Mouse (Mus musculus) left cerebral cortex, adult 2 months (tissue): ENCODE measurements at regions not wholly inside any gene's neighbourhood (a gene's known extent, or its start where the extent isn't known, plus 50 kb on each side); places are given as distances from the start of the nearest gene placed in this dataset.

Source experiments
- DNase-seq, 2 experiments: peaks; one replicate each; pipeline ENCODE4 v3.0.0; 2021 to 2022; ENCODE audit warnings: low spot score in 2 of 2, mixed read lengths in 1 of 2; ENCODE audit errors: extremely low spot score in 1 of 2
- H3K27ac ChIP-seq: fragments of 200-600 bp; 2 replicates; pipeline ENCODE4 v1.8.1; 2022
- H3K4me3 ChIP-seq: fragments of 200-600 bp; 2 replicates; pipeline ENCODE4 v1.8.1; 2022
- CTCF ChIP-seq: fragments of 200-600 bp; IDR thresholded peaks from 2 replicates; pipeline ENCODE4 v1.8.1; 2022; ENCODE audit warnings: antibody characterized with exemption, mild to moderate bottlenecking, moderate library complexity
- intact Hi-C: fragments of 180-260 bp; cut with DNase I; formaldehyde crosslinking; loops from one replicate; pipeline ENCODE4 v1.15.1; 2025

DNA sequence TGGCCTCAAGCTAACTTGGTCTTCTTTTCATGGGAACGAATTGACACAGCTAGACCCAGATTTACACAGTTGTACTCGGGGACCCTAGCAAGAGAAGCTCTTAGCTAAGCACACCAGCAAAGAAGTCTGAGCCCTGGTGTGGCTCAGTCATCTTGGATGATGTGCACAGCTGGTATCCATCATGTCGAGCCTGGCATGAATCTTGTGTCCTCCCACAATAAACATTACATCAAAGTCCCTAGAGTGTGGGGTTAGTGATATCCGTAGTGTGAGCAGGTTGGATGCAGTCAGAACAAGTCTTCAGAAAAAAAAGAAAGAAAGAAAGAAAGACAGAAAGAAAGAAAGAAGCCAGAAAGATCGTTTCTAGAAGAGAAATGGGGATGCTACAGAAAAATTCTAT is 52.1 kb upstream of the Hmcn1 start:
- TF ChIP-seq CTCF, result no peak
- DNase-seq, result no peak
- intact Hi-C loops, result no loop called here
- Histone ChIP-seq H3K4me3 (no peak overlapping the region), H3K27ac (no peak overlapping the region)

DNA sequence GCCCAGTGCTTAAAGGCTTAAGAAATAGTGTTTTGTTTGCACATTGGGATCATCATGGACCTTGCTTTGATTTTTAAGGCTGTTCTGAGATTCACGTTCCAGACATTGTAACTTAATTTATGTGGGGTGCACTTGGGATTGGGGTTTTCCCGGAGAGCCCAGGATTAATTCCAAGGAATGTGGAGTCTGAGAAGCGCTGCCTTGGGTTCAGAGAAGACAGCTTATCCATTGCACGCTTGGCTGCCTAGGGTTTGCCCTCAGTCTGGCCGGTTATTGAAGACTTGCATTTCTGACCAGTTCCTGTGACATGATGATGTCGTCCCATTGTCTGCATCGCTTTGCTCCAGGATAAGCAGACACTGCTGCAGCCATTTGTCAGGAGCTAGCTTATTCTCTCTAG is 53.4 kb upstream of the Hmcn1 start:
- Histone ChIP-seq H3K4me3 (no peak overlapping the region), H3K27ac (no peak overlapping the region)
- no peak for TF ChIP-seq CTCF
- intact Hi-C loops, result no loop called here
- no peak for DNase-seq

DNA sequence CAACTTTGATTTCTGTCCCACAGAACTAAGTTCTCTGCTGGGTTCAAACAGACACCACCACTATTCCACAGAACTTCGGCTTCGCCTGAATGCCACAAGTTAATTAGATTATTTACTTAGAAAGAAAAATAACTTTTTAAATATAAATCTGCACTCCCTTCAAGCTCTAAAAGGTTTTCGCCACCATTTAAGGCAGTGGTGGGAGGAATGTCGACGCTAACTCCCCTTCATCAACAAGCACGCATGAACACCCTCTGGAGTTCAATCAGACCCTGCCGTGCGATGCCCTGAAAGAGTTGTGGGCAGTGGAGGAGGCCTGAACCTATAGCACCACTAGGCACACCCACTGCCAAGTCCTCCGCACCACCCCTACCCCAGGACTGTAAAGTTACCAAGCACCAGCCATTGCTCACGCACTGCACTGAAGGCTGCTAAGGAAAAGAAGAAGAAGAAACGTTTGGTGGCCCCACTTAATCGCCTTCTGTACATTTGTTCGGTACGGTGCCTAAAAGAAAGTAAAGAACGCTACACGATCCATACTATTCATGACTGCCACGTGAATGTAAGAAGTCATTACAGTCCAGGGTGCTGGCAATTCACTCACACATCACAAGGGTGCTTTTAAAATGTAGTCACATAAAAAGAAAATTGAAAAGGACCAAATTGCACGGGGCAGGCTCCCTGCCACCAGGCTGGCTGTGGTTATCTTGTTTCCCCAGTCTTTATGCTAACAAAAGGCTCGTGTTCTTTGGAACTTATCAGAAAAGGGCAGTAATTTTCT is 56.7 kb upstream of the Hmcn1 start:
- no peak overlapping the region for H3K27ac ChIP-seq
- no peak for DNase-seq
- TF ChIP-seq CTCF, result no peak

DNA sequence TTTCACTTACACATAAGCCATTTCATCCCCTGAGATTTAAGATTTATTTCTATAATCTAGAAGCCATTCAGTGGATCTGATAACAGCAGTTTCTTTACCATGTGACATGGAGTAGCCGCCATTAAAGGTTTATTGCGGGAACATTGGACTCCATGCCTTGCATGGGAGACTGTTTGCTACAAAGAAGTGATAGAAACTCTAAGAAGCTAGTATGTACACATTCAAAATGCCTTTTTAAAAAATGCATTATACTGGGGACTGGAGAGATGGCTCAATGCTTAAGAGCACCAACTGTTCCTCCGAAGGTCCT is 57.2 kb upstream of the Hmcn1 start:
- H3K27ac ChIP-seq, result no peak overlapping the region
- no peak for TF ChIP-seq CTCF
- H3K4me3 ChIP-seq, result no peak overlapping the region
- no peak for DNase-seq
- intact Hi-C loops, result no loop called here

More for the DNA sequence above, 56.7 kb upstream of the Hmcn1 start:
- intact Hi-C loops, result no loop called here
- no peak overlapping the region for H3K4me3 ChIP-seq

DNA sequence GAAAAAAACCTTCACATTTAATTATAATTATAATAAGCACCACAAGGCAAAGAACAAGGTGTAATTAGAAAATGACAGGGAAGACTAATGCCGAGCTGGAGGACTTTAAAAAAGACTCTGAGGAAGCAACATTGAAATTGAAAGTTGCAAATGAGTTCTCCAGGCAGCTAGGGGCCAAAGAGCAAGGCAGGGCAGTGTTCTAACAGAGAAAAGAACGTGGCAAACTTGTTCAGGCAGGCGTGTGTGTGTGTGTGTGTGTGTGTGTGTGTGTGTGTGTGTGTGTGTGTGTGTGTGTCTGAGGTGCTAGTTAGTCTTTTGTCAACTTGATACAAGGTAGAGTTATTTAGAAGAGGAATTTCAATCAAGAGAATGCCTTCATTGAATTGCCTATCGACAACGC is 60.0 kb upstream of the Hmcn1 start:
- Histone ChIP-seq H3K4me3 (no peak overlapping the region), H3K27ac (no peak overlapping the region)
- no peak for TF ChIP-seq CTCF
- DNase-seq, result no peak
- intact Hi-C loops, result no loop called here

DNA sequence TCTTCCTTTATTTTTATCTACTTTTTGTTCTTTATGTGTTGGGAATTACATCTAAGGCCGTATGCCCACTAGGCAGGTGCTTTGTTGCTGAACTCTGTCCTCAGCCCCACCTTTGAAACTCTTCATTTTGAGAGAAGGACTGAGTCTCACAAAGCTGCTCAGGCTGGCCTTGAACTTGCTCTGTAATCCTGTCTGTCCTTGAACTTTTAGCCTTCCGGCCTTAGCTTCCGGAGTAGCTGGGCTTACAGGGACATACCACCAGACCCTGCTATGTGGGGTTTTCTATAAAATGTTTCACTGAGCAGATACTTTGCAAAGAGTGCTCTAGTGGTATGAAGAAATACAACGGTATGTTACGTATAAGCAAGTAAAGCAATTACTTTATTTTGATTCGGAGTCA is 62.2 kb upstream of the Hmcn1 start:
- Histone ChIP-seq H3K4me3 (no peak overlapping the region), H3K27ac (no peak overlapping the region)
- intact Hi-C loops, result no loop called here
- no peak for TF ChIP-seq CTCF
- no peak for DNase-seq

DNA sequence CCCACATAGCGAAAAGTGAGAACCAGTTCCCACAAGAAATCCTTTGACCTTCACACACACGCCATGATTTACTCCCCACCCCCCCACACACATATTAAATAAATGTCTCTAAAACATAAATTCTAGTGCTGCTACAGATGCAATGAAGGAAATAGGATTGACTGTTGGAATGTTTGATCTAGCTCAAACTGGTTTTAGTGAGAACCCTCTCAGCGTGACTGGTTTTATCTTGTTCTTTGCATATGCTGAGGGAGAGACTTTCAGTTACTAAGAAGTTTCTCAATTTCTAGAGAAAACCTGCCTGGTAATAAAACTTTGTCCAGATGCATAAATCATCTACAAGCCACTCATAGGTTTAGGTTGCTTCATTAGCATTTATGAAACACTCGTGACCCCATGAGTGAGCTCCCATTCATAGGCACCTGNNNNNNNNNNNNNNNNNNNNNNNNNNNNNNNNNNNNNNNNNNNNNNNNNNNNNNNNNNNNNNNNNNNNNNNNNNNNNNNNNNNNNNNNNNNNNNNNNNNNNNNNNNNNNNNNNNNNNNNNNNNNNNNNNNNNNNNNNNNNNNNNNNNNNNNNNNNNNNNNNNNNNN is 66.4 kb upstream of the Hmcn1 start:
- intact Hi-C loops, result no loop called here
- no peak for DNase-seq
- no peak overlapping the region for H3K4me3 ChIP-seq
- no peak for TF ChIP-seq CTCF
- no peak overlapping the region for H3K27ac ChIP-seq

DNA sequence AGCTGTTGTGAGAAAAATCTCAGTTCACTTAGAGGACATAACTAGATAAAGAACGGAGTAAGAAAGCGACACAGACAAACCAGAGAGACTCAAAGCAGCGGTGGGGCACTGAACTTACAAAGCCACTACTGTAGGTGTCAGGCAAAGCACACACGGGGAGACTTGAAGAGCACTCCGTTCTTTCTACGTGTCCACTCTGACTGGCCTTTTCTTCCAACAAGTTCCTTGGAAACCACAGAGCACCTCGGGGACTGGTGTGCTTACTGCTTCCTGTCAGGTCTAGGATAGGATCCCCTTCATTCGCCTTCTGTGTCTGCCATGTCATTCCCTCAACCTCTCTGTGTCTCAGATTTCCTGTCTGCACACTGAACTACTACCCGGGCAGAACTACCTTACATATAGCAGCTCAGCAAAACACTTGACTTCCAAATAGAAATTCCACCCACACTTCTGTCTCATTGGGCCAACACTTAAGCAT is 71.9 kb upstream of the Hmcn1 start:
- Histone ChIP-seq H3K4me3 (no peak overlapping the region), H3K27ac (no peak overlapping the region)
- intact Hi-C loops, result no loop called here
- no peak for DNase-seq
- TF ChIP-seq CTCF, result no peak; the same call in none of the 2 replicates

DNA sequence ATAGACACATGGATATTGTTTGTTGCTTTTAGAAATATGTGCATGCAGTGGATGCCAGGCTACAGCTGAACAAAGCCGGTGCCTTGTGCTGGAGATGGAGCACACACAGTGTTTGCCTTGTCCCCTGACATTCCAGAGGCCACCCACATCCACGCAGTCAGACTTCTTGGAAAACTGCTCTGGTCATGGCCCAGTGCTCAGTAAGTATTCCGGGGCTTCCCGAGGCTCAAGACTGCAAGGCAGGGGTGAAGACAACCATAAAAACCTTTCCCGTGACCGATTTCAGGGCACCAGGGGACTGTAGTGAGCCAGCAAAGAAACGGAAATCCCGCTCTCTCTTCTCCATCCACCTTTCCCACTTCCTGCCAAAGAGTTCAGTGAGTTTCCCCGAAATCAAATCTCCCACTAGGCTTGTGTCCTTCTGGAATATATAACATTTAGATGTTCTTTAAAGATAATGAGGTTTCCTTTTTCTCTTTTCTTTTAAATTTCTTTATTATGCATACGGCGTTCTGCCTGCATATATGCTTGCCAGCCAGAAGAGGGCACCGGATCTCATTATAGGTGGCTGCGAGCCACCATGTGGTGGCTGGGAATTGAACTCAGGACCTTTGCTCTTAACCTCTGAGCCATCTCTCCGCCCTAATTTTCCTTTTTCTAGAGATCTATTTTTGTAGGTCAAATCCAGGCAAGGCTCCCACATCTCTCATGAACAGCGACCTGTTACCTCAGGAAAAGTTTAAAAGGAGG is 73.3 kb upstream of the Hmcn1 start:
- intact Hi-C loops, result no loop called here
- peak; percentile 34 for TF ChIP-seq CTCF
- no peak for DNase-seq
- no peak overlapping the region for H3K4me3 ChIP-seq
- H3K27ac ChIP-seq, result no peak overlapping the region

DNA sequence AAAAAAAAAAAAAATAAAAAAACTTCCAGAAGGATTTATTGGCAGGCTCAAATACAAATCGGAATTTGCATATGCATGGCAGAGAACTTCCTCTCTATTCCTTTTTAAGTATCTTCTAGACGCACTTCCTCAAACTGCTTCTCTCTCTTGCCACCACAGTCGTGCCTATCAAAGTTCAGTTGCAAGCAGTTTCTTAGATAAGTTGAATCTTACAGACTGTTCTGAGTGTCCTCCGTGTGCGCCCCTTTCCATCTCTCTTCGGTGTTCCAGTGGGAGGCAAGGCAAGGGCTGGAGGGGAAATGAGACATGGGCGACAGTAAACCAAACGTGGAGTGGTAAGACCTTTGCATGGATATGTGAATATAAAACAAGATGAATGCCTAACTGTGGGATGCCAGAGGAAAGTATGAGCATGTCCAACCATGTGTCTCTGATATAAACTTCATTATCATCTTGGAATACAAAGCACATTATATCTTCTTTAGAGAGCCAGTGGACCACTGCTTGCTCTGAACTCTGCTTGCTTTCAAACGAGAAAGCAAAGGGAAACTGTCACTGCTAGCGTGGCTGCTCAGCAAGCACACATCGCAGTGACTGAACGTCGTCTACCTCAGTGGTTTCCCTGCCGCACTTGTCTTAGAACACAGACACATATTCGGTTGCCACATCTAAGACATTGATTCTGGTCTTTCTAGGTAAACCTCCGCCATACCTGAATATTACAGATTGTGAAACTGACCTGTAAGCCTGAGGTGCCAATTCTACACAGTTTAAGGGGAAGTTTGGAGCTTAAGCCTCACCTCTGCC is 81.5 kb upstream of the Hmcn1 start:
- no peak for TF ChIP-seq CTCF
- DNase-seq, result no peak
- intact Hi-C loops, result no loop called here
- Histone ChIP-seq H3K27ac (no peak overlapping the region), H3K4me3 (no peak overlapping the region)

DNA sequence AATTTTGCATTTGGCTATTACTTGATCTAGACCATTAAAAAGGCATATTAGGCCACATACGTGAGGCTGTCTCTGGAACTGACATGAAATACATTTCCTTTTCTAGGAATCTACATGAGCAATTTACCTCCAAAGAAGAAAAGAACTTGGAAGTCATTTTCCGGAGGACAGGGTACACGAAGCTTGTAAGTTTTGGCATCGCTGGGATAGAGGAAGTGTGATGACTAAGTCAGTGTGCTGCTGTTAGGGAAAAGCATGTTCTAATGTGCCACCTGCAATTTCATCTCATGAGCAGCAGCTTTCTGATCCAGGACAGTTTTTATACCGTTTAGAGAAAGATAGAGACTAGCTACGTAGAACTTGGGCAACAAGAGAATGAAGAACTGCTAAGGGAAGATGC is 82.3 kb upstream of the Hmcn1 start:
- TF ChIP-seq CTCF, result no peak
- no peak for DNase-seq
- no peak overlapping the region for H3K4me3 ChIP-seq
- H3K27ac ChIP-seq, result no peak overlapping the region
- intact Hi-C loops, result no loop called here
